Mouse (Mus musculus): ENCODE data around the gene Hist1h1a.
"Not testable (repeated sequence)": the region's sequence is repeated elsewhere in the genome, so short reads cannot be mapped to it uniquely, and the experiment has no call there.

Hist1h1a gene

DNA sequence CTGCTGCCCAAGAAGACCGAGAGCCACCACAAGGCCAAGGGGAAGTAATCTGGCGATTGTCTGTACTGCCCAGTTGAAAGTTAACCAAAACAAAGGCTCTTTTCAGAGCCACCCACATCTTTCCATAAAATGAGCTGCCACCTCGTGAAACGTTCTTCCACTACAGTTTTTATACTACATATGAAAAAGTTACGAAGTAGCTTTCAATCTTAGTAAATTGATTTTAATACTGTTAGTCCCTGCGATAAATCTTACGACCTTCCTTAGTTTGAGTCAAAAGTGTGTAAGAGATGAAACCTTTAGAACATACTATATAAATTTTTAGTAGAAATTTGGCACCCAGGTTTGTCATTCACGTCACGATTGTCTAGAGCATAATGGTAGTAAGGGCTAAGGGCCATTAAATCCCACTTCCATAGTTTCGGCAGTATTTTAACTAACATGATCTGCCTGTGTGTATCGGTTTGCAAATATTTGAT, 11.9 kb upstream of the Hist1h1a start:
- TF ChIP-seq GATA4 (IDR thresholded peaks at IDR 0.05; ENCODE audit: insufficient replicate concordance, low read length) = no peak

GRCm38 (mm10) chr13:23752067-23752741, 11.3 kb upstream of the Hist1h1a start, which contains the start of gene Hist1h3b:
Hist1h3b (plus strand) TSS chr13:23752267.
- not testable (repeated sequence) for TF ChIP-seq GATA4 (IDR thresholded peaks at IDR 0.05; ENCODE audit: insufficient replicate concordance, low read length)

DNA sequence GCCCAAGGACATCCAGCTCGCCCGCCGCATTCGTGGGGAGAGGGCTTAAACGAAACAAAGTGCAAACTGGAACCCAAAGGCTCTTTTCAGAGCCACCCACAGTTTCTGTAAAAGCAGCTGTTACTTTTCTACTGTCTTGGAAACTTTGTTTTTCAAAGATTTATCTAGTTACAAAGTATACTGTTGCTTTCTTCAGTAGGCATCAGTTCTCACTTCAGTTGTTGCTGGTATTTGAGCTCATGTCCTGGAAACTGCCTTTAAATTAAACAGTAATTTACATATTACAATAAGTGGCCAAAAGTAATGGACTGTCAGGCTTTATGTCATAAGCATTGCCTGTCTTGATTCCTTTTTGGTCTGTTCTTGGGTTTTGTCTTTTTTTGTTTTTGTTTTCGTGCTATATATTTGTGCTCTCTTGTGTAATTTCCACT, 10.7 kb upstream of the Hist1h1a start:
- no peak for TF ChIP-seq GATA4 (IDR thresholded peaks at IDR 0.05; ENCODE audit: insufficient replicate concordance, low read length)

GRCm38 (mm10) chr13:23753314-23754078, 10.0 kb upstream of the Hist1h1a start:
- no peak for TF ChIP-seq GATA4 (IDR thresholded peaks at IDR 0.05; ENCODE audit: insufficient replicate concordance, low read length)

GRCm38 (mm10) chr13:23755000-23755399, 8.5 kb upstream of the Hist1h1a start:
- TF ChIP-seq GATA4 (IDR thresholded peaks at IDR 0.05; ENCODE audit: insufficient replicate concordance, low read length) = no peak

GRCm38 (mm10) chr13:23756790-23757189, 6.7 kb upstream of the Hist1h1a start, which contains the start of gene Hist1h4b:
Hist1h4b (plus strand) TSS chr13:23757013.
- TF ChIP-seq GATA4 (IDR thresholded peaks at IDR 0.05; ENCODE audit: insufficient replicate concordance, low read length) = no peak

DNA sequence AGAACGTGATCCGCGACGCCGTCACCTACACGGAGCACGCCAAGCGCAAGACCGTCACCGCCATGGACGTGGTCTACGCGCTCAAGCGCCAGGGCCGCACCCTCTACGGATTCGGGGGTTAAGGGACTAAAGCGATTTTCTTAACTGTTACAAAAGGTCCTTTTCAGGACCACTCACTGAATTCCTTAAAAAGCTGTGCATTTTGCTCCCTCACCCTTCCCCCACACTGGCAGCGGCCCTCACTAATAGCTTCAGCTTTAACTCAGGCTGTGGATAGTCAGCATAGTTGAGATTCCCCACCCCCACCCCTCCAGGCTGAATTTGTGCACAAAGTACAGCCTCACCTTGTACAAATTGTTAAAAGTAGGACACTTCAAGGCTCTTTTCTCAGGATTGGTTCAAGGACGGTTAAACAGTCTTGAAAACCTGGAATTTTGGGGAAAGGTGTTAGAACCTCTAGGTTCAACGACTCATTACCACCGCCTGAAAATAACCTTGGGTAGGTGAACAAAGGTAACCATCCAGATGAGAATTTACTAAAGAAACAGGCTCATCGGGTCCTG, 6.2 kb upstream of the Hist1h1a start:
- TF ChIP-seq GATA4 (IDR thresholded peaks at IDR 0.05; ENCODE audit: insufficient replicate concordance, low read length) = no peak

DNA sequence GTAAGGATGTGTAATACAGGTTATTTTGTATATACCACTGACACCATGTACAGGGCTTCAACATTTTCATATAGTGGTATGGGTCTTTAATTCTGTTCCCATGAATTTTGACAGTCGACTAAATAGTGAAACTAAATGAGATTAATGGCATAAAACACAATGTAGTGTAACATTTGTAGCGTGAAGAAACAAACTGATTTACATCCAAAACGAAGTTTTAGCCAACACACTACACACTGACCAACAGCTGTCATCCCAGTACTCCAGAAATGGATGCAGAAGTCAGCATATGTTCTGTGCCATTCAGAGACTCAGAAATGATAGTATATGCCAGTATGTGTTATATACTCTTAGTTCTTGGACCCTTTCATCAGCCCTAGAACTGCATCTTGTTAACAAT, 5.5 kb upstream of the Hist1h1a start:
- no peak for TF ChIP-seq GATA4 (IDR thresholded peaks at IDR 0.05; ENCODE audit: insufficient replicate concordance, low read length)

- TF ChIP-seq GATA4 (IDR thresholded peaks at IDR 0.05; ENCODE audit: insufficient replicate concordance, low read length) = no peak
Measured at GRCm38 (mm10) chr13:23759251-23759771, 4.2 kb upstream of the Hist1h1a start.

- no peak for TF ChIP-seq GATA4 (IDR thresholded peaks at IDR 0.05; ENCODE audit: insufficient replicate concordance, low read length)
Measured at GRCm38 (mm10) chr13:23759916-23760239, 3.6 kb upstream of the Hist1h1a start.

GRCm38 (mm10) chr13:23760240-23760971, 3.1 kb upstream of the Hist1h1a start:
- TF ChIP-seq GATA4 (IDR thresholded peaks at IDR 0.05; ENCODE audit: insufficient replicate concordance, low read length) = no peak

GRCm38 (mm10) chr13:23760972-23761864, 2.2 kb upstream of the Hist1h1a start, which contains the start of gene Hist1h4a:
Hist1h4a (minus strand) TSS chr13:23761230.
- no peak for TF ChIP-seq GATA4 (IDR thresholded peaks at IDR 0.05; ENCODE audit: insufficient replicate concordance, low read length)

GRCm38 (mm10) chr13:23761871-23762821, 1.3 kb upstream of the Hist1h1a start, which contains the start of gene Hist1h3a:
Hist1h3a (minus strand) TSS chr13:23762386.
- TF ChIP-seq GATA4 (IDR thresholded peaks at IDR 0.05; ENCODE audit: insufficient replicate concordance, low read length) = not testable (repeated sequence)
